Mouse (Mus musculus) heart, postnatal 4 days (tissue): Measurements from ENCODE around the gene Smg6. TPM values are rescaled to one million over a fixed set of nuclear protein-coding genes. Genes with fewer than 3 reads are reported as not detected.
"Not testable (repeated sequence)": the region's sequence is repeated elsewhere in the genome, so short reads cannot be mapped to it uniquely, and the experiment has no call there.

Source experiments
- DNase-seq: peaks from one replicate; pipeline ENCODE4 v3.0.0; 2021
- total RNA-seq, 2 experiments: library from RNA; stranded (reverse); gene quantifications; 2 replicates each; pipeline ENCODE4 v1.2.3; 2021

Smg6 gene
- total RNA-seq, 2 experiments from 2014 or later = 25.6 to 25.7 TPM

DNA sequence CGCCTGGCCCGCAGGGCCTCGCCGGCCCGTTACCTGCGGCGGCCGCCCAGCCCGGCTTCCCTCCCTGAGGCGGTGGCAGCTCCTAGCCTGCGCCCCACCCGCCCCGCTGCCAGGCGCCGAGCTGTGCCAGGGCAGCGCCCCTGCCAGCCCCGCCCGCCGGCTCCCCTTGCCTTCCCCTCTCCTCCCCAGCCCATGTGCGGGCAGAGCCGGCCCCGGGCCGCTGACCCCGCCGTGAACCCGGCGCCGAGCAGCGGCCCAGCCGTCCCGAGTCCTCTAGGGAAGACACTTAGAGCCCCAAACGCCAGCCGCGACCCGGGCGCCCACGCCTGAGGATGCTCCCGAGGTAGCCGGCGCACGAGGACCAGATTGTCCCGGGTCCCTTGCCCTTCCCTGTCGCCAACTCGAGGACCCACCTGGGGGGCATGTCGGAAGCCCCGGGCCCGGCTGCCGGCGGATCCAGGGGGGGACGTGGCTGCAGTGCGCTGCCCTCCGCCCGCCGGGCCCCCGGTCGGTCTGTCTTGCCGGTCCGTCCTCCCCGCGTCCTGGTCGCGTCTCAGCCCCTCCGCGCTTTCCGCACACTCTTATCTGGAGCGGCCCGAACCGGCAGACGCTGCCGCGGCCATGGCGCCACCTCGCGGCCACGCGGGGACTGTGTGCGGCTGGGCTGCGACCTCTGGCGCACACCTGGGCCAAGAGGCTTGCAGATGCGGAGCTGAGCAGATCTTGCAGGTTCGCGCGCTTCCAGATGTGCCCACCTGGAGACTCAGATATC lies 243.2 kb downstream of the Smg6 start:
- DNase-seq = peak; percentile 94

DNA sequence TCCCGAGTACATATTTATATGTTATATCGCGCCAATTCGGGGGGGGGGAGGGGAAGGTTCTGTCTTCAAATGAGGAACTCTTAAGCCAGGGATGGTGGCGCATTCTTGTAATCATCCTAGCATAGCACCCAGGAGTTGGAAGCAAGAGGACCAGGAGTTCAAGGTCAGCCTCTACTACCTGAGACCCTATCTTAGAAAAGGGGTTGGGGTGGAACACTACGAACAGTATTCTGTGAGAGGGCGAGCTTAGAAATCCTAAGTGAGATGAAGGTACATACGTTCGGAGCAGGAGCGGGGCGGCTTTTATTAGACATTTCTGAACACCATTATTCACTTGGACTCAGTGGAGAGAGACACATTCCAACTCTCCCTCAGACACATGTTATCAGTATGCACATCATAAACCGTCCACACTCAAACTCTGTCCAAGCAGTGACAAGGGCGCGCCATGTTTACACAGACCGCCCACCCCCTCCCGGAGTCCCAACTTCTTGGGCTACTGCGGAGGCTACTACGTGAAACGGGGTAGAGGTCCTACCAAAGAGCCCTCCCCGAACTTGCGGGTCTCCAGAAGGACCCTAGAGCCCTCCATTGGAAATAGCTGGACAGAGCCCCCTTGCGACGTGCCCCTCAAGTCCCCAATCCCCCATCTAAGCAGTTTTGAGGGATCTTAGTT lies 243.9 kb downstream of the Smg6 start, which contains the start of gene Hic1:
Hic1 (minus strand) TSS at position 115 of the 676 bp plus-strand sequence.
- no peak for DNase-seq

DNA sequence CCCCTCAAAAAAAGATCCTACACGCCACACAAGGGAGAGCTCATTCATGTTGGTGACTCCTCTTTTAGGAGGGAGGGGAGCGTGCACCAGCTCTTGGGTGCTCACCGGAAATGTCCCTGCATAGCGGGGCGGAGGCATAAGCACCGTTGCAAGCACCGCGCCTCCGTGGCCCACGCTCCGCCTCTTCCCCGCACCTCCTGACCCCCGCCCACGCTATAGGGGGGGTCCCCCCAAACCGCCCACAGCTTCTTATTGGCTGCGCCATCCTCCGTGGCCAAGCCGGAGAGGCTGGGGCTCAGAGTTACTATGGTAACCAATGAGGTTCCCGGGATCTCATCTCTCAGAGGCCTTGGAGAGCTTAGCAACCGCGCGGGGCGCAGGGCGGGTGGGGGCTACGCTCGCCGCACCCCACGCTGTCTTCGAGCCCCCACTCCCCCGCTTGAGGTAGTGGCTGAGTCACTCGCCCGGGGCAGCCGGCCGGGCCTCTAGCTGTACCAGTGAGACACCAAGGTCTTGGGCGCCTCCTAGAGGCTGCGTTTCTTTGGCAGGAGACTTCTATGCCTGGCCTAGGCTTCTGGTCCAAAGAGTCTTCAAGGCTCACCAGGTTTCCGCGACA lies 244.6 kb downstream of the Smg6 start:
- peak; percentile 95 for DNase-seq

DNA sequence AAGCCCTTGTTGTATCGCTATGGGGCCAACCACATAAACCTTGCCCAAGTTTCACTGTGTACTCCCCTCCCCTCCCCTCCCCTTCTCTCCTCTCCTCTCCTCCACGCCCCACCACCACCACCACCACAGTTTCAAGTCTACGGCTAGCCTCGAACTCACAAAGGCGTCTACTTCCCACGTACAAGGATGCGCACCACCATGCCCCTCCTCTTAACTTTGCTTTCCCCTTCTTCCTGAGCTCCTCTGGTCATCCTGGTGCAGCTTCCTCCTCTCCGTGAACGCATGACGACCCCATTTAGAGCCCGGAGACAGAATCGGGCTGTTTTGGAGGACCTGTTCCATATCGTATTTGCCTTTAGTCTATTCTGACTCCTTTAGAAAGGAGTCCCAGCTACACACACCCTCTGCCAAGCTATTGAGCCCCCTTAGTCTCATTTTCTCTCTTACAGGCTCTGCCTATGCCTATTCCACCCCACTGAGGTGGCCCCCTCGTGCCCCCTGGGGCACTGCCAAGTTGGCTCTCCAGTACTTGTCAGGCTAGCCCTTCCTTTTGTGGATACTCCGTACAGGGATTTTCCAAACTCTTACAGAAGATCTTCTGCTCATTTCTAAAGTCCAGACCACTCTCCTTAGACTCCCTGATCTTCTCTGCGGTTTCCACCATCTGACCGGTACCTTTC lies 245.7 kb downstream of the Smg6 start:
- DNase-seq = no peak

DNA sequence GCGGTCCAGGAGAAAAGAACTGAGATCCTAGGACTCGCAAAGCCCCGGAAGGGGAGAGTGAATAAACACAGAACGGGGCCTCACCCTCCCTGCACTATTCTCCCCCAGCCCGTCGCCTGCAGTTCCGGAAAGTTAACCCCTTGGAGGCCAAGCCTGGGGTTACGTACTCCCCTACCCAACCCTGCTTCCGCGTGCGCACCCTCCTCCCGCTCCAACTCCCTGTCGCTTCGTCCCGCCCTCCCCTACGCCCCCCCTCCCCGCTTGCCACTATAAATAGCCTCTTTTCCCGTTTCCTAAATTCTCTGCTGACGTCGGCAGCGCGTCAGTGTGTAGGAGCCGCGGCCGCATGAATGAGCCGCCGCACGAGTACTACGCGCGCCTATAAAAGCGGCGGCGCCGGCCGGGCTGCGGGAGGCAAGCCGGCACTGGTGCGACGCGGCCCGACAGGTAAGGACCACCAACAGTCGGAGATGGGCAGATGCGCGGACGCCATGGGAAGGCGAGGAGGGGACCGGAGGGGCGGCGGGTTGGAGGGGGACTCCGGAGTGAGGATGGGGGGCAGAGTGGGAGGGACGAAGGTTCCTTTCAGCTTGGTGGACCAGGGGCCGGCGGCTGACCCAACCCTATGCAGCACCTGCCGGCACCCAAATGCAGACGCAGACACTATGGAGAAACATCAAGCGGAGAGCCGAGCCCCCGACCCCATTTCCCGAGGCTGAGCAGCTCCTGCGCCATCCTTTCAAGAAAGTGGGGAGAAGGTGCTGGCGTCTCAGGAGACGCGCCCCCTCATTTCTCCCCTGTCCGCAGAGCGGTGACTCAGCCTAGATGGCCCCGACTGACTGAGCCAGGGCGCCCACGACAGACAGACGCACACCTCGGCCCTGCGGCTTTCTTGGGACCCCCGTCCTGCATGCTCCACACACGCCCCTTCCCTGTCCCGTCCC lies 246.8 kb downstream of the Smg6 start:
- DNase-seq = peak; percentile 45

- DNase-seq = peak; percentile 91
Measured at GRCm38 (mm10) chr11:75173095-75173798, 247.6 kb downstream of the Smg6 start.

DNA sequence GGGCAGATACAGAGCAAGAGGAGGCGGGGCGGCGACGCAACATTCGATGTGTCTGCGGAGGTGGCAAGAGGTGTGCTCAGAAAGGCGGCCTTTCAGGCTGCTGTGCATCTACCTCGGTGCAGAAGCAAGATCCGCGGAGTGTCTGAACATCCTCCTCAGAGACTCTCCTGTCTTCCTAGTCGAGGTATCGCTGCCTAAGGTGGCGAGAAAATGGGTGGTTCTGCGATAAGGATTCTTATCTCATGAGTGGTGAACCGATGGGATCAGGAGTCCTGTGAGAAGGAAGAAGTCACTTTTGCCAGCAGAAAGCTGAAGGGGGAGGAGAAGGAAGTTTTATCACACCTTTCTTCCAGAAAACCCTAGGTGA lies 248.2 kb downstream of the Smg6 start:
- DNase-seq = no peak

DNA sequence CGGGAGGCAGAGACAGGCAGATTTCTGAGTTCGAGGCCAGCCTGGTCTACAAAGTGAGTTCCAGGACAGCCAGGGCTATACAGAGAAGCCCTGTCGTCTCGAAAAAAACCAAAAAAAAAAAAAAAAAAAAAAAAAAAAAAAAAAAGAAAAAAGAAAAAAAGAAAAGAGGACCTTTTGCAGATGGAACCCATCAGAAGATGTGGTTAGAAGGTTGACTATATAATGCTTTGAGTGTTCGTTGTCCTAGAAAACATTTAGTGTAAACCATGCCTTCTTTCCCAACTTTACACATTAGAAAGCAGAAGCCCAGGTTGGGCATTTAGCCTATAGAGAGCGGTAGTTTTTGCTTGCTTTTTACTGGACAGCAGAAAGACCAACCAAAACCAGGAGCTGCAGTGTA lies 249.0 kb downstream of the Smg6 start:
- DNase-seq = not testable (repeated sequence)

DNA sequence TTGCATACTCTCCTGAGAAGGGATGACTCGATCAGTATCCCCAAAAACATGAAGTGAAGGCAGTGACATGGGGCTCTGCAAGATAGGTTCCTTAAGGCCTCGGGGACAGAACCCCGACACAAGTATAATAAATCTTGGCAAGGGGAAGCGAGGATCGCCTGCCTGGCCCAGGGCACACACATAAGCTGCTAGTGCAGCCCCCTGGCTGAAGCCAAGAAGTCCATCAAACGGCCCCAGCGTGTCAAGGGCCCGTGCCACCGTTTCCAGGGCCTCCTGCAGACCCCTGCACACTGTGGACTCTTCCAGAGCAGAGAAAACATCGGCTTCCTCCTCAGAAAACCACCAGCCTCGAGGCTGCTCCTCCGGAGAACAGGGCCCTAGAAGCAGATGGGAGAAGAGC lies 252.4 kb downstream of the Smg6 start:
- no peak for DNase-seq

DNA sequence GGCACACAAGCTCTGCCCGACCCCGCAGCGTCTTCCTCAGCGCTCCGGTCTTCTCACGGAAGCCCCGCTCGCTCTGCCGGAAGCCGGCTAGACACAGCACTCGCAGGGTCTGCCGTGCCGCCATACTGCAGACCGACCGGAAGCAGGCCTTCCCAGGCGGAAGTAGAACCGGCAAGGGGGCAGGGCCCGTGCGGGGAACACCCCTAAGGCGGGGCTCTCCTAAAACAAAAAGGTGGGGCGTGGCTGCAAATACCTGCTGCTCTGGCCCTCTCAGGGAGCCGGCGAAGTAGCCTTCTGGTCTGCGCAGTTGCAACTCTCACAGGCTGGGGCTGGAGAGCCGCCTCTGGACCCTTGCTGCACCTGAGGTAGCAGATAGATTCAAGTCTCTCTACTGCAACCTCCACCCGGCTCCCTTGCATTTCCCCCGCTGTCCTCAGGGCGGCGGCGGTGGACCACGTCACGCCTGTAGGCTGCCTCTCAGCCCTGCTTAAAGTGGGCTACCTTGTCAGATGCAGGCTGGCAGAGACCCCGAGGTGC lies 253.1 kb downstream of the Smg6 start, which contains the start of gene Ovca2:
Ovca2 (minus strand) TSS at position 164 of the 537 bp plus-strand sequence.
- DNase-seq = peak; percentile 91

GRCm38 (mm10) chr11:75183917-75184570 lies 258.4 kb downstream of the Smg6 start:
- DNase-seq = no peak

DNA sequence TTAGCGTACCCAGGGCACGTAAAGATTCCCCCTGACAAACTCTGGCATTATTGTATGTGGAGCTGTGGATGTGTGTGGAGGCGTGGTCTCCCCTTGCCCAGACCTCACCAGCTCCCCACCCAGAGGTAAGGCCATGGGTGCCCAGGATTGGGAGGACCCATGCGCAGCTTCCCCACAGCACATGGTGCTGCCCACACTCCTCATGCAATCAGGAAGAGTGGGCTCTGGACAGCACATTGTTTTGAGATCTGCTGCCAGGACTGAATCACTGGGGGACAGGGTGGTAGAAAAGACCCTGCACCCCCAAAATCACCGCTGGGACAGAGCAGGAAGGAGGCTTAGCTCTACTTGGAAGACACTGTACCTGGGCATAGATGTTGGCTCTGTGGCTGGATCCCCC lies 258.9 kb downstream of the Smg6 start:
- DNase-seq = no peak

DNA sequence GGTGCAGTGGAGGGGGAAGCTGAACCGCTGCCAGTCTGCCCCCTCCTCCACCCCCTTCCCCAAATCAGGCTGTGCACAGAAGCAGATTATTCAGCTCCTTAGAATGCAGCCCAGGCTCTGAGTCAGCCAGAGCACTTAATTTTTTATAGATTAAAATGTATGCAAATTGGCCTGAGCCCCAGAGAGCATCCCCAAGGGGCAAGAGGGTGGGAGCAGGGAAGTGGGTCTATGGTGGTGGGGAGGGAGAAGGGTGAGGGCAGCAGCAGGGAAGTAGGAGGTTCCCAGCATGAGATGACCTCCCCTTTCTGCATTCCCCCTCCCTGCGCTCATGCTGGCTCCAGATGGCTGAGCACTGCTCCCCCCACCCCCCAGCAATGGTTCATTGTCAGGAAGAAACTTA lies 259.4 kb downstream of the Smg6 start:
- no peak for DNase-seq

GRCm38 (mm10) chr11:75189713-75190370 lies 264.2 kb downstream of the Smg6 start:
- no peak for DNase-seq

- peak; percentile 85 for DNase-seq
Measured at GRCm38 (mm10) chr11:75190371-75190724, 264.7 kb downstream of the Smg6 start.

DNA sequence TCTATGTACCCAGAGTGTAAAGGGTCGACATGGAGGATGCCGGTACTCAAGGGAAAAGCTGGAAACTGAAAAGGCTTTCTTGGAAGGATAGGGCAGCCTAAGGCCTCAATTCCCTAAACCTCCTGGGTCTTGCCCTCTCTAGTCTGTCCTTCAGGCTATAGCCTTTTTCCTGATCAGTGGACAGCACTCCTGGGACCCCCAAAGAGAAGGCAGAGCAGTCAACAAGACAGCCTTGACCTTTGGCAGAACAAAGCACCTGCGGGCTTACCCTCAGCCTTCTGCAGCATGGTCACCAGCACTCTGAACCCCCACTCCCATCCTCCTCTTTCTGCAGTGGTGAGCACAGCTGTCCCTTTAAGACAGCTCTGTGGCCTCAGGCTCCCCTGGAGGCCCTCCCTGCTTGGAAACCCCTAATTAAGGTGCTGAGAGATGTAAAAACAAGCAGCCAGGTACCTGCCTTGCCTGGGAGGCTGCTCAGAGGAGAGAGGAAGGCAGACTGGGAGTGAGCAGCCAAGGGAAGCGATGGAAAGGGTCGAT lies 265.4 kb downstream of the Smg6 start, which contains the start of gene Dph1:
Dph1 (minus strand) TSS at position 337 of the 537 bp plus-strand sequence.
- no peak for DNase-seq

- no peak for DNase-seq
Measured at GRCm38 (mm10) chr11:75191841-75192240, 266.2 kb downstream of the Smg6 start.

GRCm38 (mm10) chr11:75192336-75193214 lies 267.0 kb downstream of the Smg6 start:
- DNase-seq = peak; percentile 88
